Mouse (Mus musculus) heart, postnatal 0 days (tissue): ENCODE measurements at regions not wholly inside any gene's neighbourhood (a gene's known extent, or its start where the extent isn't known, plus 50 kb on each side); places are given as distances from the start of the nearest gene placed in this dataset.

Experiments
- CTCF ChIP-seq: IDR thresholded peaks from 2 replicates; pipeline ENCODE4 v1.5.1; 2016; ENCODE audit warnings: antibody characterized with exemption, control low read depth, low read depth
- EP300 ChIP-seq: IDR thresholded peaks from 2 replicates; pipeline ENCODE4 v1.6.1; 2016; ENCODE audit warnings: antibody characterized with exemption, low read depth

- TF ChIP-seq CTCF (no peak), EP300 (no peak)
Measured at GRCm38 (mm10) chr11:71670111-71671050, 79.3 kb upstream of the Wscd1 start.
